Mouse (Mus musculus) T-cell, adult 2 months (primary cell): ENCODE results near the gene Lrrc19.

Experiments used
- DNase-seq: peaks from one replicate; pipeline ENCODE4 v3.0.0; 2022; ENCODE audit warnings: low spot score

Gene Lrrc19

DNA sequence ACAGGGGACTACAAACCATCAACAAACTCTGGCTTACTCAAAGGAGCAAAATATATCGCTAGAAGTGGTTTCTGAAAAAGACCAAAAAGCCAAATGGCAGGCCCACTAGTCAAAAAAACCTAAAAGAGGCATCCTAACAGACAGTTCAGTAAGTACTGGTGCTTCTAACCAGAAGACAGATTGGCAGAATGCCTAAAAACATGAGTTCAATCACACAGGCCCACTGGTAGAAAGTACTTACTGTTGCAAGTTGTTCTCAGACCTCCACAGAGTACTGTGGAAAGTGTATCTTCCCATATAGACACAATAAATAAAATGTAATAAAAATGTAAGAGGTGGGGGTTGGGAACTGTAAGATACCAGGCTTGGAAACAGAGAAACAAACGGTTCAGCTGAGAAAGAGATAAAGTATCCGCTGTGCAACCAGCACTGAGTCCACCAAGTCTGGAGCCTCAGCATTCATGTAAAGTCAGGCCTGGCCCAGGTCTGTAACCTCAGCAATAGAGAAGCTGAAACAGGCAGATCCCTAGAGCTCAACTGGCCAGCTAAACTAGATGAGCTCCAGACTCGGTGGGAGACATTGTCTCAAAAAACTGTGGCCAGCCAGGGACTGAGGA lies 58.1 kb downstream of the Lrrc19 start:
- no peak for DNase-seq
